Mouse (Mus musculus) spleen, postnatal 10 days (tissue): ENCODE measurements around the gene Slc39a9.
A peak's percentile ranks its signal among the peaks of the same experiment; 100 is the strongest.

Source experiments
- DNase-seq, 2 experiments: peaks; one replicate each; pipeline ENCODE4 v3.0.0; 2021 to 2022; ENCODE audit warnings: low spot score in 2 of 2

Gene Slc39a9

DNA sequence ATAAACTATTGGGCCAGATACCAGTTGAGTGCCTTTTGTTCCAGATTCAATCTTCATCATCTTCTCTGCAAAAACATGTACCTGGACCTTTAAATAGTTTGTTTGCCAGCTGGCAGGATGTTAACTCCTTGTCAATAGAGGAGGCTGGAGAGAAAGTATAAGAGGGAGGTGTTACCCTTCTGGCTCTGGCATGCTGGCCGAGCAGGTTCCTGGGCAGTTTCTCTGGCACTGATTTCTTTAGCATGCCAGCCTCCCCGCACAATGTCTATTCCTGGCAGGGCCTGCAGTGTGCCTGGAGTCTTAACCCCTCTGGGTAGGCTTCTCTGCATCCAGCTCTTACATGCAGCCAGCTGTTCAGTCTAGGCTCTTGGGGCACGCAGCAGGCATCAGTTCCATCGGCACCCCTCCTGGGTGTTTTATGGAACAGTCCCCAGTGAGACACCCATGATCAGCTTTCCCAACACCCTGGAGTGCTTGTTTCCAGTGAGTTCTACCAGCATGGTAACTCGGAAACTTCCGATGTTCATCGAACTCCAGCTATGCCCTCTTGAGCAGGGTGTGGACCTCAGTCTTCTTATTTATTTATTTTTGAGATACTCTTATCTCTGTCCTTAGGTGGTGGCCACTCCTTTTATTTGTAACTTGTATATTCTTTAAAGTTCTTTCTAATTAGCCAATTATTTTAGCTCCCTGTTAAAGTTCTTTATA is 10.4 kb downstream of the Slc39a9 start:
- DNase-seq = no peak

DNA sequence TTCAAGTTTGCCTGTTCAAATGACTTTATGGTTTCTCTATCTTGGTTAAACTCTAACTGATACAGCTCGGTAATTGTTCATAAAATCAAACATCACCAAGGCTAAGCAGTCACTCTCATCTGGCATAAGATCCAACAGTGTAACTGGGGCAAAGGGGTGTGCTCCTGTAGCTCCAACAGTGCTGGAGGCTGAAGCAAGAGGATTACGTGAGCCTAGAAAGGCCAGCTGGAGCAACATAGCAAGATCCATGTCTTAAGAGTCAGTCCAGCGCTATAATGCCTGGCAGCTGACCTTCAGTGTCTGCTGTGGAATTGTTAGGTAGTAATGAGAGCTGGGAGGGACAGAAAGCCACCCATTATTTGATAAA is 11.0 kb downstream of the Slc39a9 start:
- DNase-seq = no peak

DNA sequence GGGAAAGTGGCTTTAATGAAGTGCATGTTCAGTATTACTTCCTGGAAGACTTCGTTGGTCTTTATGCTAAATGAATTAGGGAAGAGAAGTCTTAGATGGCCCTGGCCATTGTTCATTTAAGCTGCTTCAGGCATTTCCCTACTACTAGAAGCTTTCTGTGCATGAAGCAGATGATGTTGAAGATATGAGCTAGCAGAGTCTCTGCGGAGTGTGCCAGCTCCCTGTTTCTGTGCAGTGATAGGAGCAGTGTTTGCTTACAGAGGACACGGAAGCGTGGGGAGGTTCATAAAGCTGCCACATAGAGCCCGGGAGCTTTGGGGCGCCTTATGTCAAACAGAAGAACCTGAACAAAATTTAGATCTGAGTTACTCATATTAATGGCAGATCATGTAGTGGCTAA is 15.0 kb downstream of the Slc39a9 start:
- DNase-seq = no peak

DNA sequence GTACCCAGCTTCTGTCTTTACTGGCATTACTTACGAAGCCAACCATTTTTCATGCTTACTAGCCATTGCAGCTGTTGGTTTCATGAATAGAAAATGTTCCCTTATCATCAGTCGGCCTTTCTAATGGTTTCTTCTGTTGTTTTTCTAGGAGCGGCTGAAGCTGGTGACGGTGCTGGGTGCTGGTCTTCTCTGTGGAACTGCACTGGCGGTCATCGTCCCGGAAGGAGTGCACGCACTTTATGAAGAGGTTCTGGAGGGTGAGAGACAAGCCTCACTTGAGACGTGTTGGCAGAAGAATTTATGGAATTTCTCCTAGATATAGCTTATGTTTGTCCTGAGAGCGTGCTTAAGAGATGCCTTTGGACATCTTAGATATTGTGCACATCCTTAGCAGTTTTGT is 18.6 kb downstream of the Slc39a9 start:
- no peak for DNase-seq

DNA sequence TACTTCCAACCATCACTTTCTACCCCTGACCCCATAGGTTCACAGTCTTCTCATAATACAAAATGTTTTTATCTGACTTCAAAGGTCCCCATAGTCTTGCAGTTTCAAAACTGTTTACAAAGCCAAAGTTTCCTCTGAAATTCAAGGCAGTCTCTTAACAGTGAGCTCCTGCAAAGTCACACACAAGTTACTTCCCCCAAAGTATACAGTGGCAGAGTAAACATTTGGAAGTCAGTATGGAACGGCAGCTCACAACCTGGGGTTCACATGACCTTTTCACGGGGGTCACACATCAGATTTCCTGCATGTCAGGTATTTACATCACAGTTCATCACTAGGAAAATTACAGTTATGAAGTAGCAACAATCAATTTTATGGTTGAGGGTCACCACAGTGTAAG is 20.3 kb downstream of the Slc39a9 start:
- no peak for DNase-seq

DNA sequence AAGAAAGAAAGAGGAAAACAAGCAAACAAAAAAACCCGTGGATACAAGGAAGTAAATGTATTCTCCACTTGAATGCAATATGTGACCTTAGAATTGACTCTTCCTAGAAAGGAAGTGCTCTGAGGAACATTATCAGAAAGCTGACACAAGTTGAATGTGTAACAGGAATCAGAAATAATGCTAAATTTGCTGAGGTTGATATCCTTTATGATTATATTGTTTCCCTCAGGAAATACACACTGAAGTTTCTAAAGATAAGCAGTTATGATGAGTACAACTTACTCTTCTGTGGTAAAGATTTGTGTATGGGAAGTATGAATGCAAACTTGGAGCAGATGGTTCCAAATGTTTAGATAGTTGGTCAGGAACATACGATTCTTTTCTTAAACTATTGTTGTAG is 24.7 kb downstream of the Slc39a9 start:
- DNase-seq = no peak

DNA sequence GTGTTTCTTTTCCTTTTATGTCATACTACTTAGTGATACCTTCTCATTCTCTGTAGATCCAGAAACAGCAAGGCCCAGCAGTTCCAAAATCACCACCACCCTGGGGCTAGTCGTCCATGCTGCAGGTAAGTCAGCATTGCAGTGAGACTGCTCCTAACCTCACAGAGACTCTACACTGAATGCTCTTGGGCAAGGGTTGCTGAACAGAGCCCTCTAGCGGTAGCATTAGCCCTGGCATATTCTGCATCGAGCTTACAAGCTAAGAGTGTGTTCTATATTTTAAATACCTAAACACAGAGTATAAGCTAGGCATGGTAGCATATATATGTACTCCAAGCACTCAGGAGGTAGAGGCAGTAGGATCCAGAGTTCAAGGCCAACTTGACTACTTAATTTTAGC is 29.5 kb downstream of the Slc39a9 start:
- DNase-seq = peak; percentile 20 to 57

DNA sequence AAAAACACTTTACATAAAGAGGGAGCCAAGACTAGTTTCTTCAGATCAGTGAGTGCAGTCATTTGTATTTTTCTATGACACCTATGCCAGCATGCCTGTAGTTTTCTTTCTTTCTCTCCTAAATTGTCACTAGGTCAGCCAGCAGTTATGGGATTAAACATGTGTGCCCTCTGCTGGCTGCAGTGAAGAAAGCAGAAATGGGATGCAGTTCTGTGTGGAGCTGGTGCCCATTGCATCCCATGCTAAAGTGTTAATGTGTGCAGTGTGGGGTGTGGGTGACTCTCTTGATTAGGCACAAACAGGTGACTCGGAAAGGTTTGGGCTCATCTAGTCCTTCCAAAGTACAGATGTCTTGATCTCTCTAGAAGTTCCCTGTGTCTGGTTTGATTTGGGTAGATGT is 37.7 kb downstream of the Slc39a9 start:
- DNase-seq = peak in 1 of 2 experiments; percentile 39

DNA sequence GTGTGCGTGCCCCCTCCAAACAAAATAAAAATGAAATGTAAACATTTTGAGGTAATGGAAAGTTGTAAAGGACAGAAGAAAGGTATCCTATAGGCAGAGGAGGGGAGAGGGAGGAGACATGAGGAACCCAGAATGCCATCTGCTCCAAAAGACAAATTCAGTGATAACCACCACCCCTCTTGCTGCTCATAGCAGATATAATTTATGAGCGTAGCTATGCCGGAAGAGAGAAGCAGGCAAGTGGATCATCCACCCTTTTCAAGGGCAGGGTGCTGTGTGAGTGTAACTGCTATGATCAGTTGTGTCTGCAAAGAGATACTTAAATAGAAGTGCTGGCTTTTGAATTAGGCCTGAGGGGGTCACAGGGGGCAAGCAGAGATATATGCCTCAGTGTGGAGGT is 39.9 kb downstream of the Slc39a9 start:
- DNase-seq = no peak

DNA sequence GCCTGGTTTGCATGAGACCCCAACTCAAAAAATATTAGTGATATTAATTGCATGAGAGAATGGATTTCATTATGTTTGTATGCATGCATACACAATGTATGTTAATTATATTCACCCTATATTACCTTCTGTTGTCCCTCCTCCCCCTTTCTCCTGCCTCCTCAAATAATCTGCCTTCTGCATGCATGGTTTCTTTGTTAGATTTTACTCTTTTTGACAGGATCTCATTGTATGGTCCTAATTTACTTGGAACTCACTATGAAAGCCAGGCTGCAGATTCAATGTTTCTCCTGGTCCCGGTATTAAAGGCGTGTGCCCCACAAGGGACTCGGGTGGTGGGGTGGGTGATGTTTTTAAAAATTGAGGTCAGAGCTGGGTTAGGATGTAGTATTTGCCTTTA is 40.6 kb downstream of the Slc39a9 start:
- DNase-seq = no peak

DNA sequence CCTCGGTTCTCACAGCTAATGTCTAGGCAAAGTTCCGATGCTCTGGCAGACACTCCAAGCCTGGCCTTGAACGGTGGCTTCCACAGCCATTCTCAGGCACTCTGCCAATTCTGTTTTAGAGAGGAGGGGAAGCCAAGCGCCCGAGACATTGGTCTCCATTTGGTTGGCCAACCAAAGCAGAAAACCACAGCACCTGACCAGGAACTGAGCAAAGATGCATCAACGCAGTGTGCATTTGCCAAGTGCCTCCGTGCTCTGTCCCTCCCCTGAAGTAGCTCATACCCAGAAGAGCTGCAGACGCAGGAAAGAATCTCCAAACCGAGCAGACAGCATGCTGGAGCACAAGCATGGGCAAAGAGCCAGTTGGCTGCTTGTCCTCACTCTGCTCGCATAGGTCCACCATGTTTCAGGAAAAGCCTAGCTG is 44.1 kb downstream of the Slc39a9 start:
- DNase-seq = no peak

DNA sequence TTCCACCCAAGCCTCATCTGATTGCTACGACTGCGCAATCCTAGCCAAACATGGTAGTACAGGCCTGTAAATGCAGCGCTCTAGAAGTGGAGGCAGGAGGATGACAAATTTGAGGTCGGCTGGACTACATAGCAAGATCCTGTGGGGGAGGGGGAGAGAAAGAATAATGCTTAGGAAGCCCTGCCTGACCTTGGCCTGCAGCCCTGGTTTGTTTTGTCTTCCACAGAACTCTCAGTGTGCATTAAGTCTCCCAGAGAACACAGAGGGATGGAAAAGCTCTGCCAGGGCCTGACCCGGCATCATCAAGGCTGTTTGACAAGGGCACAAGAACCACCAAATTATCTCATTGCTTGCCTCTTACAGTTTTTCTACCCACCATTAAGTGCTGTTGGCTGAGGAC is 46.0 kb downstream of the Slc39a9 start:
- DNase-seq = no peak

DNA sequence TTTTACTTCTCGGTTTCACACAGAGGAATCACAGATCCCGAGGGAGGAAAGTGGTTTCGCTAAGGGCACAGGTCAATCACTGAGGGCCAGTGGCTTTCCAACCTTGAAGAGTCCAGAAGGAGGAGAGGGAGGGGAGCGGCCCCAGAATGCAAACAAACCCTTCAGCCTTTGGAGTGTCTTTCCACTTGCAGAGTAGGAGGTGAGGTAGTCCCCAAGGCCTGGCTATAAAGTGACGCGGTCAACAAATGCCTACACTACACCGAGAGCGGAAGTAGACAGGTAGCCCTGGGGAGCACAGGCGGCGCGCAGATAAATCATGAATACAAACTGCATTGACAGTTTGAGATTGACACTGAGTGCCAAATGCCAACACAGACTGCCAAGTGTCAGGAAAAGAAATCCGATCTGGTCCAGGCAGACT is 48.0 kb downstream of the Slc39a9 start:
- no peak for DNase-seq

DNA sequence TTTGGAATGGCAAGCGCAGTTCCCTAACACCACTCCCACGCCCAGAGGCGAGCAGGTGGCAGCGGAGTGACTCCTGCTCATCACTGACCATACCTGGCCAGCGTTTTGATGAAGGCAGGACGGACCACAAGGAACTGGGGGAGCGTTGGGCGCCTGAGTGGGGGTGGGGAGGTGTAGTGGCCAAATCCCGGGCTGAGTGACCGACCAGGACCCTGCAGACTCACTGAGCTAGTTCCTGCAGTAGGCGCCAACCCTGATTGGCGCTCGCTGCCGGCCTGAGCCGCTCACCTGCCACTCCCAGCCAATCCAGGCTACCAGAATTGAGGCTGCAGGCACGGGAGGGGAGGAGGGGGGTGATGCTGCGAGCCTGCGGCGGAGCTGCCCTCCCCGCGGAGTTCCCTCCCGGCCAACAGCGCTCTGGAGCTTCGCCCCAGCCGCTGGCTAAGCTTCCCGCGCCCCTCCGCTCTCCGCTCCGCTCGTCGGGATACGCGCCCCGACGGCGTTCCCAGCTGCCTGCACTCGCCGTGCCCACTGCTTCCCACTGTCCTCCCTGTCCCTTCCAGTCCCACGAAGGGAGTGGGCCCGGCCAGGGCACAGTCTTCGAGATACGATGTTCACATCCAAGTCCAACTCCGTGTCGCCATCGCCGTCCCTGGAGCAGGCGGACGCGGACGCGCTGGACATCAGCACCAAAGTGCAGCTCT is 48.7 kb downstream of the Slc39a9 start, which contains the start of gene Plekhd1:
Gene Plekhd1 (plus strand): TSS at position 323 of the 704 bp plus-strand sequence.
- DNase-seq = no peak

DNA sequence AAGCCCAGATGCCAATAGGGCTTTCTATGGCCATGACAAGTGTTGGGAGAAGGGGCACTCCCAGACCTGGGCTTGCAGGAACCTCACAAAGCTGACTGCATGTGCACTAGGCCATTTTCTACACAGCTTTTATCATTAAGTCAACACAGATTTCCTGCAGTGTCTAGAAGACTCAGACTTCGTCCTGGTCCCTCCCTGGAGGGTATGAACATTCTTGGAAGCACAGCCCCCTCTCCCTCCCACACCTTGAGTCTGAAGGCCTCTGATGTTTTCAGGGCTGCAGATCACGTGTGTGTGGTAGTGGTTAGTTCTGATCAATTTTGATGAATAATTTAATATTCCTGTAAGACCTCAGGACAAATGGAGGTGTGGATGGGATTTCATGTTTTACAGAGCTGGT is 50.0 kb downstream of the Slc39a9 start:
- DNase-seq = no peak

DNA sequence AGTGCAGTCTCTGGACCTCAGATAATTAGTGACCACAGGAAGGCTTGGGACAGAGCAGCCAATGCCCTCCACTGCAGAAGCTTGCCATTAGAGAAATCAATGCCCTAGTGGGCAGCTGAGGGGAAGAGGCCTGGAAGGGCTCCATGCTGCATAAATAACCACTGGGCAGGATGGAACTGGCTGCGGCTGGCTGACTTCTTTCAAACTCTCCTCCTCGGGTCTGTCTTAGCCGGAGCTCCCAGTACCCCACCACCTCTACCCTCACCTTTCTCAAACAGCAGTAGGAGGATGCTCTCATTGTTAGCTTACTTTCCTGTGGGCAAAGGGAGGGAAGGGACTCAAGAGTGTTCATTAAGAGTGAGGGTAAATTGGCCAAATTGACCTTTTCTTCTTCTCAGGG is 51.3 kb downstream of the Slc39a9 start:
- DNase-seq = no peak

DNA sequence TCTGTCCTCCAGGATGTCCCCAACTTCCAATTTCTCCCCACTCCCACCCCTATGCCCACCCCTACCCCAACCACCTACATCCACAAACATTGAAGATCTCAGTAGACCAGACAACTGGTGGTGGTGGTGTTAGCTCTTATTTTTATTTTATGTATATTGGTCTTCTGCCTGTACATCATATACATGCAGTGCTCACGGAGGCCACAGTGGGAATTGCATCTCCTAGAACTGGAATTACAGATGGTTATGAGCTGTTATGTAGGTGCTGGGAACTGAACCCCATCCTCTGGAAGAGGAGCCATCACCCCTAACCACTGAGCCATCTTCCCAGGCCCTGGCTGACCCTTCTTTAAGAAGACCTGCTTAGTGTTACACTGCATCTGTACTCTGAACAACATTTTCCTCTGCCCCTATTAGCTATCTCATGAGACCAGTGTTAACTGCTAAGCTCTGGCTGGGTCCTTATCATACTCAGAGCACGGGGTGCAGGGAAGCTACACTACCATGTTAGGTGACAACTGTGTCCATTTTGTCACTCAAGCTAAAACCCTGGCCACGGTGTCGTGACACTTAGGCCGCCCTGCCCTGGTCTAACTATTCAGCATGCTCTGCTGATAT is 55.0 kb downstream of the Slc39a9 start:
- DNase-seq = no peak

DNA sequence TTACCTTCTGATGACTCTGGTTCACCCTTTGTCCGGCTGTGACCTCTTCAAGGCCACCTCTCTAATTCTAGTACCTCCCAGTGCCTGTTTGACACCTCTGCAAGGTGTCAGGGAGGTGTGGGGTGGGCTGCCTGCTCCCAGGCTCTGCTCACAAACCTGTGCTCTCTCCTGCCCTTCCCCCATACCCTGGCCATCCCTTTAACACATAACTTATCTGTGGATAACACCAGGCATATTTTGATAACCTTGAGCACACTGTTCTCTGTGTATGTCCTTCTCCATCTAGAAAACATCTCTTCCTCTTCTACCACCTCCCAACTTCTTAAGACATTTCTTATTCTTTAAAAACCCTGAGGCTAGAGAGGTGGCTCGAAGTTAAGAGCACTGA is 55.5 kb downstream of the Slc39a9 start:
- DNase-seq = no peak

DNA sequence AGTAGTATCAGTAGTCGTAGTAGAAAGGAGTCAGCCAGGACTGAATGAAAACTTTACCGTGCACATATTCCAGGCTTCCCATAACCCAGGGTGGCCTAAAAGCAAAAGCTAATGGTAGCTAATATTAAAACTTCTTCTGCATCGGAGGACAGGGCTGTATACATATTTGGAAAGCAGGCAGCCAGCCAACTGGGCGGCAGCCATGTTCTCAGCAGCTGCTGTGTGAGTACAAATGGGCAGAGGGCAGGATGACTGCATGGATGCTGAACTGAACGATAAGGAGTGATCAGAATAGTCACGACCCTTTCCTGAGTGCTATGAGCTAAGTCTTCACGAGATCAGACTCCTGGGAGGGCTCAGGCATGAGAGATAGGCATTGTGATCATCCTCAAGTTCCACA is 57.6 kb downstream of the Slc39a9 start:
- no peak for DNase-seq

DNA sequence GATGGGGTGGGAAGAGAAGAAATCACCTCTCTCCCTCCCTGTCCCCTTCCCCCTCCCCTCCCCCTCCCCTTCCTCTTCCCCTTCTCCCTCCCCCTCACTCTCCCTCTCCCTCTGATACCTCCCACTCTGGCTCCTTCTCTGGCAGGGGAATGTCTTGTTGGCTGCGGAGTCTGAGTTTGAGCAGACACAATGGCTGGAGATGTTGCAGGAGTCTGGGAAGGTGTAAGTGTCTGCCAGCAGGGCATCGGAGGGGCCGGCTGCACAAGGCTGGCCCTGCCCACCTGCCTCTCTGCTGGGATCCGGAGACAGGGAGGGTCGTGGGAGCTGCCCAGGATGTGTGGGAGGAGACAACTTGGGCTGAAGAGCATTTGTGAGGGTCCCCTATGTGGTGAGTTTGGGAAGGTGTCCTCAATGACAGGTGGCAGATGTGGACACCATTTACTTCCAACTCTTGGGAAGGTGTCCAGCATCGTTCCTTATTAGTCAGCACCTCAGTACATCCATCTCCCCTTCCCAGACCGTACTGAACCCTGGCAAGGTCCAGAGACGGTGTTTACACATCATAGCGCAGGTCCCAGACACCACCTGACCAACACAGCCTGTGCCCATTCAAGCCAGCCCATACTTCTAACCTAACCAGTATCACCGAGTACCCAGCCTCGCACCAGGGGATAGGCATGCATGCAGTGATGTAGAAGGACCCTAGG is 62.7 kb downstream of the Slc39a9 start:
- DNase-seq = no peak

DNA sequence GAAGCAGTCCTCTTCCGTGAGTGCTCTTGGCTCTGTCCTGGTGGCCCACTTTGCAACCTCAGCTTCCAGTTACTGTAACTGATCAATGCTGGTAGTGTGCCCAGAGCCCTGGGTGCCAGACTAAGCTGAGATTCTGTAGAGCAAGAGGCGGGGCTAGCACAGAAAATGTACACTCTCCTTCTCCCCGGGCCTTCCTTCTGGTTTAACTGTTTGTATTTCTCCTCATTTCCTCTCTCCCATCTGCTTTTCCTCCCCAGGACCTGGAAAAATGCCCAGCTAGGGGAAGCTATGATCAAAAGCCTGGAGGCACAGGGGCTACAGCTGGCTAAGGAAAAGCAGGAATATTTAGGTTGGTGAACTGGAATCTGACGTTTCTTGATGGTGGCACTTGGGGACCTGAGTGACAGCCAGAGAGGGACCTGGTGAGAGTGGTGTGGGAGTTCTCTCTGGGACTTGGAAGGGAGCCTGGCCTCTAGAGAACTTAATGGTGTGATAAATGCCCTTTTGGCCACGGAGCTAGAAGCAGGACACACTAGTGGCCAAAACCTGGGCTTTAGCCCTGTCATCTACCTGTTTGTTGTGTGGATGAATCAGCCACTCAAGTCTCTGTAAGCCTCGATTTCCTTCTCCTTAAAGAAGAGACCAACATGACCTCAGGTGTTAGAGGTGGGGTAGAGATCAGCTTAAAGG is 63.4 kb downstream of the Slc39a9 start:
- DNase-seq = no peak

DNA sequence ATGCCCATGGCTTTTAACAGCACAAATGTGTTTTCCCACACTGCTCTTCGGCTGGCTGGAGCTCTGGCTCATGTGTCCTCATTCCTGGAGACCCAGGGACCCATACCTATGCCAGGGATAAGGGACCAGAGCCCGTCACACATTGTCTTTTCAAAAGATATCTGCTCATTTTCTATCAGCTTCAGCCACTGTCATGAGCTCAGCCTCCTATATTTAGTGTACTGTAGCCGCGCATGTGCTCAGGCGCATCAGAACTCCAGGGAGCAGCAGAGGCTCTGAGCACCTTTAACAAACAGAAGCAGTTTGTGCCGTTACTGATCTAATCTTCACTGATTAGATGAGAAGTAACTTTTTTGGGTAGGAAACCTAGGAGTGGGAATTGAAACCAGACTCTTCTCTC is 72.2 kb downstream of the Slc39a9 start:
- no peak for DNase-seq
